Mouse (Mus musculus): ENCODE results near the gene Unc93a. TPM values are rescaled to one million over a fixed set of nuclear protein-coding genes. Genes with fewer than 3 reads are reported as not detected.
"Not testable (repeated sequence)": the region's sequence is repeated elsewhere in the genome, so short reads cannot be mapped to it uniquely, and the experiment has no call there.

The Unc93a gene
- polyA plus RNA-seq (2012; ENCODE audit: insufficient read depth, insufficient read length, low replicate concordance, missing spikeins): not detected in 2 replicates

DNA sequence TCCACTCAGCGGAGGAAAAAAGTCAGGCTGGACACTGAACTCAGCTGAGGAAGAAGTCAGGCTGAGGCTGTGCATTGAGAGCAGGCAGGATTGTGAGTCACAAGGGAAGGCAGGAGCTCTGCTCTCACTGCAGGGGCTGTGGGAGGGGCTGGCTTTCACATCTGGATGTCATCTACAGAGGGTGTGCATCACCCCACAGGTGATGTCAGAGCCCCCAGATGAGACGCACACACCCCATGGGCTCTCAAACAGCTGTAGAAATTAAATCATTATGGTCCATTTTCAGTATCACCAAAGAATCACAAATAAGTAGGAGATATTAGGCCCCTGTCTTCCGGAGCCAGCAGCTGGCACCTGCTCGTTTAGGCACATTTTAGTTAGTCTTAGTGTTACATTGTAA, at the start of gene Unc93a:
Unc93a (minus strand) TSS at position 101 of the 400 bp plus-strand sequence.
- not testable (repeated sequence) for H3K4me1 ChIP-seq (ENCODE audit: control insufficient read depth, insufficient read depth, low read length); H3K27ac ChIP-seq (ENCODE audit: insufficient read depth, low read depth, low read length); H3K4me3 ChIP-seq (ENCODE audit: insufficient read depth, low read depth, low read length)
- WGBS: 63% methylated on average over 3 of the region's 4 CpGs

GRCm38 (mm10) chr17:13180491-13180890, 48.9 kb upstream of the Unc93a start:
- 92% methylated on average over 5 of the region's 5 CpGs for WGBS
- not testable (repeated sequence) for H3K4me3 ChIP-seq (ENCODE audit: insufficient read depth, low read depth, low read length); H3K4me1 ChIP-seq (ENCODE audit: control insufficient read depth, insufficient read depth, low read length); H3K27ac ChIP-seq (ENCODE audit: insufficient read depth, low read depth, low read length)

DNA sequence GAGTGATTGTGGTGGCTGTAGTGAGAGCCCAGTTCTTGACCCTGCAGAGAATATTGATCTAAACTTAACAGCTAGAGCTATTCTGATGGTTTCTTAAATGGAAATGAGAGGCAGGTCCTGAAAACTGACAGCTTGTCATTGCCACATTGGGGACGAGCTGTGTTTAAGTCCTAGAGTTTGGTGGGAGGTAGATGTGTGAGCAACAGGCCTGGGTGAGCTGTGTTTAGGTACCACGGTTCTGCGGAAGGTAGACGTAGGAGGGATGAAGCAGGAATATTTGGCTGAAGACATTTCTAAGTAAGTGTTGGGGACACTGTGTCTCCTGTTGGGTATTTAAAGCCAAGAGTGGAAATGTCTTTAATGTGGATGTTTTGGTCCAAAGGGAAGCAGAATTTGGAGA, 47.4 kb upstream of the Unc93a start:
- H3K4me1 ChIP-seq (ENCODE audit: control insufficient read depth, insufficient read depth, low read length); H3K27ac ChIP-seq (ENCODE audit: insufficient read depth, low read depth, low read length); H3K4me3 ChIP-seq (ENCODE audit: insufficient read depth, low read depth, low read length): not testable (repeated sequence)
- 88% methylated on average over 4 of the region's 4 CpGs for WGBS

DNA sequence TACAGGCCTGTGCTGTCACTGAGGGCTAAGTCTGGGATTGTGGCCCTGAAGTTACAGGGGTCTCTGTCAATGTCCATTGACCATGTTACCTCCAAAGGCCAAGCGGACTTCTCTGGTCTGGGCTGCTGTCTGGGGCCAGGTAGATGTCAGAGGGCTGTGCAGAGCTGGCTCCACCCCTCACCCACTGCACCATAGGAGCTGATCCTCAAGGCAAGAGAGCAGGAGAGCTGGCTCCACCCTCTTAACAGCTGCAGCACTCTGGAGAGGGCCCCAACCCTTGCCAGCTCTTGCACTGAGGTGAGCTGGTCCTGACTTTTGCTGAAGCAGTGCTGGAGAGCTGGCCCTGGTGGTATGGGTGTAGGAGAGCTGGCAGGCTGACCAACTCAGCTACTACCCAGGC, 46.2 kb upstream of the Unc93a start:
- H3K4me3 ChIP-seq (ENCODE audit: insufficient read depth, low read depth, low read length); H3K27ac ChIP-seq (ENCODE audit: insufficient read depth, low read depth, low read length); H3K4me1 ChIP-seq (ENCODE audit: control insufficient read depth, insufficient read depth, low read length): not testable (repeated sequence)
- WGBS: 56% methylated on average over 1 of the region's 1 CpGs

GRCm38 (mm10) chr17:13175609-13176008, 44.0 kb upstream of the Unc93a start:
- H3K27ac ChIP-seq (ENCODE audit: insufficient read depth, low read depth, low read length); H3K4me3 ChIP-seq (ENCODE audit: insufficient read depth, low read depth, low read length); H3K4me1 ChIP-seq (ENCODE audit: control insufficient read depth, insufficient read depth, low read length): not testable (repeated sequence)
- 44% methylated on average over 1 of the region's 1 CpGs for WGBS

DNA sequence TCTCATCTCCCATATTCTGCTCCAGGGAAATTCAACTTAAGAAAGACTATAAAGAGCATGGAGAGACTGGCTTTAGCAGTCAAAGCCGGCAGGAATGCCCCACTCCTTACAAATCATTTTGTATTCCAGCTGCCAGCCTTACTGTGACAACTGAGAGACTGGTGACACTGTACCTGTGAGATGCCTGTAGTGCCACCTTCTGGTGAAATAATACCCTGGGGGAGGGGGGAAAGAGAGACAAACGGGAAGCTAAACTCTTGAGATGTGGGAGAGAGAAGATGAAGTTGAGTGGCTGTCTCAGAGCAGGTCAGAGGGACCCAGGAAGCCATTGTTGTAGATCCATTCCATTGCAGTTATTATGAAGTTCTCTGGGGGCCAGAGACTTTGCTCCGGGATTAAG, 42.4 kb upstream of the Unc93a start:
- H3K4me1 ChIP-seq (ENCODE audit: control insufficient read depth, insufficient read depth, low read length); H3K27ac ChIP-seq (ENCODE audit: insufficient read depth, low read depth, low read length); H3K4me3 ChIP-seq (ENCODE audit: insufficient read depth, low read depth, low read length): not testable (repeated sequence)
- 42% methylated on average over 2 of the region's 3 CpGs for WGBS

GRCm38 (mm10) chr17:13173578-13173977, 42.0 kb upstream of the Unc93a start:
- not testable (repeated sequence) for H3K4me3 ChIP-seq (ENCODE audit: insufficient read depth, low read depth, low read length); H3K4me1 ChIP-seq (ENCODE audit: control insufficient read depth, insufficient read depth, low read length); H3K27ac ChIP-seq (ENCODE audit: insufficient read depth, low read depth, low read length)
- WGBS: 82% methylated on average over 6 of the region's 6 CpGs

DNA sequence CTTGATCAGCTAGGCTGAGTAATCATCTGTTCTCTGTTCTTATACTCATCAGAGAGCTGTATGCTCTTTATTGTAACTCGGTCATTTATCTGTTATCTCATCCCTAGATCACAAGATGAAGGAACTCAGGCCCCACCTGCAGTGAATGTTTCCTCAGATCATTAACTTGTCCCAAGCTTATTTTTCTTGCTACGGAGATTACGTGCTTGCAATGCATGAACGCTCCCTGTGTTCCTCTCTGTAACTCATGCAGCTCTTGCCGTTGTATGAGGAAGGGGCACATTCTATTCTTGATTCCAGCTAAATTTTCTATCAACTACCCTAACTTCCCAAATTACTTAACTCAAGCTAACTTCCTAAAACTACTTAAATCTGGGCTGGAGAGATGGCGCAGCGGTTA, 14.5 kb upstream of the Unc93a start:
- H3K4me1 ChIP-seq (ENCODE audit: control insufficient read depth, insufficient read depth, low read length); H3K4me3 ChIP-seq (ENCODE audit: insufficient read depth, low read depth, low read length); H3K27ac ChIP-seq (ENCODE audit: insufficient read depth, low read depth, low read length): not testable (repeated sequence)
- 89% methylated on average over 7 of the region's 7 CpGs for WGBS

- H3K4me1 ChIP-seq (ENCODE audit: control insufficient read depth, insufficient read depth, low read length); H3K4me3 ChIP-seq (ENCODE audit: insufficient read depth, low read depth, low read length); H3K27ac ChIP-seq (ENCODE audit: insufficient read depth, low read depth, low read length): not testable (repeated sequence)
- 87% methylated on average over 4 of the region's 4 CpGs for WGBS
Observed at GRCm38 (mm10) chr17:13144580-13145215, 13.1 kb upstream of the Unc93a start.

DNA sequence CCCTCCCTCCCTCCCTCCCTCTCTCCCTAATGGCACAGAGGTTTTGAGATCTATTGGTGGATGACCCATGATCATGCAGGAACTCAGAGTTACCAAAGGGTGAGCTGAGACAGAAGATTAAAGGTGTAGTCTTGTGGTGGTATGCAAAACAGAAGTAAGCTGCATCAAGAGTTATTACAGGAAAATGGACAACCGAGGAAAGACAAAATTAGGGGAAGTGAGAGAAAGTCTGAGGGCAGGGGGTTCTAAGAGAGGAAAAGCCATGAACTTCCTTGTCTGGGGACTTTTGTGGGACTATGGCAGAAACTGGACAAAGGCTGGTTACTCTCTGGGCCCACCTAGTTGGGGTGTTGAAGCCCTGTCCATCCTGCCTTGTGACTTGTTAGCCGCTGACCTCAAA, 11.1 kb upstream of the Unc93a start:
- WGBS: no CpG with 5 or more reads among the region's 2 CpGs
- not testable (repeated sequence) for H3K4me1 ChIP-seq (ENCODE audit: control insufficient read depth, insufficient read depth, low read length); H3K4me3 ChIP-seq (ENCODE audit: insufficient read depth, low read depth, low read length); H3K27ac ChIP-seq (ENCODE audit: insufficient read depth, low read depth, low read length)

DNA sequence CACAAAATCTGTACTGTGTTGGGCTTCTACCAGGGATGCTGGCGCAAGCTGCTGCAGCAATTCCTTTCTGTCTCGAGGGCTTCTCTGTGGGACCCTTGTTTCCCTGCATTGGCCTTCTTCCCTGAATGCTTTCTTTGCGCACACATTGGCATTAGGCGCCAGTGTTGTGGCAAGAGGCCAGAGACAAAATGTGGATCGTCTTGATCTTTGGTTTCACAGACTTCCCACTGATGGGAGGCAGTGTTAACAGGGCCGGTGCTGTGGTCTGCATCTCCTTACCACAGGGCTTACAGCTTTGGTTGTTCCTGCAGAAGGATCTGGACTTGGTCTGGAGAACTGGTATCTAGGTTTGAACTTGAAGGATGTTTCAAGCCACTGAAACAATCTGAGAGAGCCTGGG, 3.7 kb upstream of the Unc93a start:
- H3K27ac ChIP-seq (ENCODE audit: insufficient read depth, low read depth, low read length); H3K4me1 ChIP-seq (ENCODE audit: control insufficient read depth, insufficient read depth, low read length); H3K4me3 ChIP-seq (ENCODE audit: insufficient read depth, low read depth, low read length): not testable (repeated sequence)
- WGBS: 47% methylated on average over 5 of the region's 6 CpGs

GRCm38 (mm10) chr17:13132352-13132751, 742 bp upstream of the Unc93a start:
- H3K4me1 ChIP-seq (ENCODE audit: control insufficient read depth, insufficient read depth, low read length); H3K4me3 ChIP-seq (ENCODE audit: insufficient read depth, low read depth, low read length); H3K27ac ChIP-seq (ENCODE audit: insufficient read depth, low read depth, low read length): not testable (repeated sequence)
- WGBS: 79% methylated on average over 8 of the region's 8 CpGs

- not testable (repeated sequence) for H3K4me3 ChIP-seq (ENCODE audit: insufficient read depth, low read depth, low read length); H3K4me1 ChIP-seq (ENCODE audit: control insufficient read depth, insufficient read depth, low read length); H3K27ac ChIP-seq (ENCODE audit: insufficient read depth, low read depth, low read length)
- 87% methylated on average over 9 of the region's 11 CpGs for WGBS
Observed at GRCm38 (mm10) chr17:13129737-13130465, 1.7 kb downstream of the Unc93a start.

DNA sequence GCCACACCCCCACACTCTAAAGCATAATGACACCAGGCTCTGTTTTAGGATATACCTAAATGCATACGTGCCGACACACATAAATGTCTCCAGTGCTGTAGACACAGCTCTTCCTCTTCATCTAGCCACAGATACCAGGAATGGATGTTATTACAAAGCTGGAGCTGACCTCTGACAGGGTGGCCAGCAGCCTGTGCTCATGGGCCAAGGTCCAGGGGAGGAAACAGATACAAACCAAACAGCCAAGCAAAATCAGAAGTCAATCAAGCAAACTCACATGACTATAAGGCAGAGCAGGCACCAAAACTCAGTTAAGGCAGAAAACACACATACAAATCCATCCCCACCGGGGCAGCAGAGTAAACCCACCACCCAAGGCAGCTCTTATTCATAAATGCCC, 2.3 kb downstream of the Unc93a start:
- H3K4me1 ChIP-seq (ENCODE audit: control insufficient read depth, insufficient read depth, low read length); H3K4me3 ChIP-seq (ENCODE audit: insufficient read depth, low read depth, low read length); H3K27ac ChIP-seq (ENCODE audit: insufficient read depth, low read depth, low read length): not testable (repeated sequence)
- WGBS: no CpG with 5 or more reads among the region's 3 CpGs

DNA sequence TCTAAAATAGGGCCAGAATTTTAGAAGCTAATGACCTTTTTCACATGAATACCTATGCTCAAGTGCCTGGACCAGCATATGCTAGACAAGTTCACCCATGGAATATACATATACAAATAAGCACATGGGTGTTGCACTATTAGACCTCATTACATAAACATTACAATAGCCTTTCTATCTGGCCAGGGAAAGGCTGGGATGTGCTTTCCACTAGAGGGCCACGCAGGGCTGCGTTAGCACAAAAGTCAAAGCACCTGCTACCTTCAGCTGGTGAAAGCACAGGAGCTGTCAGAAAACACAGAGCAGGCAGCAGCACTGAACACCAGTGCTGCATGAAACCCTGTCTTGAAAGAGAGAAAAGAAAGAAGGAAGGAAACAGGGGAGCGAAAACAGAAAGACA, 7.4 kb downstream of the Unc93a start:
- H3K27ac ChIP-seq (ENCODE audit: insufficient read depth, low read depth, low read length); H3K4me3 ChIP-seq (ENCODE audit: insufficient read depth, low read depth, low read length); H3K4me1 ChIP-seq (ENCODE audit: control insufficient read depth, insufficient read depth, low read length): not testable (repeated sequence)
- 31% methylated on average over 3 of the region's 3 CpGs for WGBS
